Mouse (Mus musculus): Measurements from ENCODE around the gene Mrpl20. TPM values are rescaled to one million over a fixed set of nuclear protein-coding genes. Genes with fewer than 3 reads are reported as not detected.

Mrpl20 gene
- polyA plus RNA-seq, 1 experiment from 2014 or later, result 223 TPM

DNA sequence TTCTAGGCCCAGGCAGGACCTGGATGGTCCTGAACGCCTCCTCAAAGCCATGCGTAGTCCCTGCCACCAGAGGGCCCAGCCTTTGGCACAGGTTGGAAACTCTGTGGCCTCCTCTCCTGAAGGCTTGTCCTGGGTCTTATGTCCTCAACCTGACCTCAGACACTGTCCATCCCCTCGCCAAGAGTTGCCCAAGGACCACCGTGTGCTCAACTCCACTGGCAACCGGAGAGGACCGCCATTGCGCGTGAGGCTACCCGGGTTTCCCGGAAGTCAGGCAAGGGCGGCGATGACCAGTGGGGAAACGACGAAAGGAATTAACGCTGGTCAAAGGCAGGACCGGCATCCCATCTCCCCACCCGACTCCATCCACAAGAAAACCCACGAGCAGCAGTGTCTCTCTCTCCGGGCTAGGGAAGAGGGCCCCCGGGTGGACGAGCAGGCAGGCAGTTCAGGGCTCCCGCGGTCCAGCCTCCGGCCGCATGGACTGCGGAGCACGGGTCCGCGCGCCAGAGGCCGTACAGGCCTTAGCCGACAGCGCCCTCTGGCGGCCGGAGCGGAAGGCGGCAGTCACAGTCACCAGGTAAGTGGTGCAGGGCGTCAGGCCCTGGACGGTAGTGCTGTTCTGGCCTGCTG lies 32.7 kb upstream of the Mrpl20 start:
- DNase-seq (ENCODE audit: low spot score), result peak; percentile 95
- peak overlapping the region; percentile 65 for H3K4me2 ChIP-seq (ENCODE audit: low read depth, low read length, severe bottlenecking)
- ATAC-seq (replicated peaks; ENCODE audit: low FRiP score), result peak; percentile 91
- under 1% methylated on average over 39 of the region's 39 CpGs for WGBS
- H3K9me3 ChIP-seq (ENCODE audit: control insufficient read depth, low read length), result no peaks in the 10 kb centered on the region
- peak overlapping the region; percentile 41 for H3K4me3 ChIP-seq (ENCODE audit: low read depth, low read length)
- peak overlapping the region; percentile 77 for H3K9ac ChIP-seq (ENCODE audit: low read length)
- H3K27ac ChIP-seq (ENCODE audit: low read depth, low read length), result no peak overlapping the region; the same call in 1 of the 2 replicates
- H3K36me3 ChIP-seq (ENCODE audit: control insufficient read depth, insufficient read depth, low read length), result no peaks in the 10 kb centered on the region
- peaks cover 11% of the 10 kb centered on the region; the same call in 1 of the 2 replicates for H3K4me1 ChIP-seq (replicated peaks; ENCODE audit: control insufficient read depth, insufficient read depth, low read length)
- H3K27me3 ChIP-seq (ENCODE audit: control insufficient read depth, insufficient read depth, low read length), result peaks cover 9% of the 10 kb centered on the region

DNA sequence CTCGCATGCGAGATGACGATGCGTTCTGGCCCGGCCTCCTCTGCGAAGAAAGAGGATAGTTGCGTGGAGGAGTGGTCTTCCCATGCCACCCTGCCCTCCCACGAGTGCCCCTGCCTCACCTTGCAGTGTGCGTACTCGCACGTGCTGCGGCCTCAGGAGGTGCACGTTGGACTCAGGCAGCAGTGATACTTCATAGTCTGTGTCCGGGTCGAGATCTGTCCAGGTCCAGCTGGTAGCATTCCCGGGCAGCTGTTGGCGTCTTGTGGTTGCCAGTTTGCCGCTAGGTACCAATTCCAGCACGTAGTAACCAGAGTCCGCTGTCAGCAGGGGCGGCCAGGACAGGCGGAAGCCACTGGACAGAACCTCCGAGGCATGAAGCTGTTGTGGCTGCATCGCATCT lies 32.1 kb upstream of the Mrpl20 start:
- peak overlapping the region; percentile 77 for H3K9ac ChIP-seq (ENCODE audit: low read length)
- H3K36me3 ChIP-seq (ENCODE audit: control insufficient read depth, insufficient read depth, low read length), result no peaks in the 10 kb centered on the region
- H3K4me2 ChIP-seq (ENCODE audit: low read depth, low read length, severe bottlenecking), result peak overlapping the region; percentile 65
- H3K27ac ChIP-seq (ENCODE audit: low read depth, low read length), result no peak overlapping the region
- H3K27me3 ChIP-seq (ENCODE audit: control insufficient read depth, insufficient read depth, low read length), result peaks cover 9% of the 10 kb centered on the region
- 39% methylated on average over 23 of the region's 24 CpGs for WGBS
- DNase-seq (ENCODE audit: low spot score) (no peak), ATAC-seq (replicated peaks; ENCODE audit: low FRiP score) (no peak)
- H3K9me3 ChIP-seq (ENCODE audit: control insufficient read depth, low read length), result no peaks in the 10 kb centered on the region
- H3K4me3 ChIP-seq (ENCODE audit: low read depth, low read length), result peak overlapping the region; percentile 41
- H3K4me1 ChIP-seq (replicated peaks; ENCODE audit: control insufficient read depth, insufficient read depth, low read length), result peaks cover 11% of the 10 kb centered on the region; the same call in 1 of the 2 replicates

DNA sequence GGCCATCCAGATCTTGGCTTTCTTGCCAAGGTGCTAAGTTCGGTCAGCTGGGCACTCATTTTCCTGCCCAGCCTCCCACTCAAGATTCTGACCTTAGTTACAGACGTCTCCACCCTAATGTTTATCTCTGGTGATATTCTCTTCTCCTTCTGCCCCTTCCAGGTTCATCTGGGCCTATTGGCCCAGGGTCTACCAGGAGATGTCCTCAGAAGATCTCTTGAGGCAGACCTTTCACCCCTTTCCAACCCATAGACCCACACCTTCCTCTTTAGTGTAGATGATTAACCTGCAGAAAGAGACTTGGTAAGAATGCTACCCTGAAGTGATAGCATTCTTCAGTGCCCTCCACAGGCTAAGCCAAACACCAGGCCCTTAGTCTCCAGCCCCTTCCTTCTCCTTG lies 31.0 kb upstream of the Mrpl20 start:
- H3K9me3 ChIP-seq (ENCODE audit: control insufficient read depth, low read length), result no peaks in the 10 kb centered on the region
- ATAC-seq (replicated peaks; ENCODE audit: low FRiP score) (no peak), DNase-seq (ENCODE audit: low spot score) (no peak)
- H3K36me3 ChIP-seq (ENCODE audit: control insufficient read depth, insufficient read depth, low read length), result no peaks in the 10 kb centered on the region
- no peak overlapping the region for H3K4me3 ChIP-seq (ENCODE audit: low read depth, low read length)
- no peak overlapping the region for H3K27ac ChIP-seq (ENCODE audit: low read depth, low read length)
- peaks cover 9% of the 10 kb centered on the region for H3K27me3 ChIP-seq (ENCODE audit: control insufficient read depth, insufficient read depth, low read length)
- 86% methylated on average over 2 of the region's 2 CpGs for WGBS
- no peak overlapping the region for H3K4me2 ChIP-seq (ENCODE audit: low read depth, low read length, severe bottlenecking)
- no peak overlapping the region for H3K9ac ChIP-seq (ENCODE audit: low read length)
- H3K4me1 ChIP-seq (replicated peaks; ENCODE audit: control insufficient read depth, insufficient read depth, low read length), result peaks cover 11% of the 10 kb centered on the region; the same call in 1 of the 2 replicates

DNA sequence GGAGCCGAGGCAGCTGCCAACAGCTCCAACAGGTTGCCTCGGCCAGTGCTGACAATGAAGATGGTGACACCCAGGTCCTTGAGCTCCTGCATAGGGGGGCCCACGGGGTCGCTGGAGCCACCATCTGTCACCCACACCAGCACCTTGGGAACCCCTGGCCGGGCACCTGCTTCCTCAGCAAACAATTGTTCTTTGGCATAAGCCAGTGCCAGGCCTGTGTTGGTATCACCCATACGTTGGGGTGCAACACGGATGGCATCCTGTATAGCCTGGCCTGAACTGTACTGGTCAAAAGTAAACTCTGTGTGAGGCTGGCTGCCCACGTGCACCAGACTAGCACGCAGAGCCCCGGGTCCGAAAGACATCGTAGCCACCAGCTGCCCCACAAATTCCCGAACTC lies 29.9 kb upstream of the Mrpl20 start:
- Histone ChIP-seq H3K9ac (ENCODE audit: low read length) (no peak overlapping the region), H3K4me3 (ENCODE audit: low read depth, low read length) (no peak overlapping the region), H3K27me3 (ENCODE audit: control insufficient read depth, insufficient read depth, low read length) (peaks cover 9% of the 10 kb centered on the region), H3K9me3 (ENCODE audit: control insufficient read depth, low read length) (no peaks in the 10 kb centered on the region), H3K27ac (ENCODE audit: low read depth, low read length) (no peak overlapping the region), H3K36me3 (ENCODE audit: control insufficient read depth, insufficient read depth, low read length) (no peaks in the 10 kb centered on the region), H3K4me1 (replicated peaks; ENCODE audit: control insufficient read depth, insufficient read depth, low read length) (peaks cover 11% of the 10 kb centered on the region; the same call in 1 of the 2 replicates), H3K4me2 (ENCODE audit: low read depth, low read length, severe bottlenecking) (no peak overlapping the region)
- WGBS, result 86% methylated on average over 13 of the region's 13 CpGs
- DNase-seq (ENCODE audit: low spot score), result no peak
- ATAC-seq (replicated peaks; ENCODE audit: low FRiP score), result no peak

DNA sequence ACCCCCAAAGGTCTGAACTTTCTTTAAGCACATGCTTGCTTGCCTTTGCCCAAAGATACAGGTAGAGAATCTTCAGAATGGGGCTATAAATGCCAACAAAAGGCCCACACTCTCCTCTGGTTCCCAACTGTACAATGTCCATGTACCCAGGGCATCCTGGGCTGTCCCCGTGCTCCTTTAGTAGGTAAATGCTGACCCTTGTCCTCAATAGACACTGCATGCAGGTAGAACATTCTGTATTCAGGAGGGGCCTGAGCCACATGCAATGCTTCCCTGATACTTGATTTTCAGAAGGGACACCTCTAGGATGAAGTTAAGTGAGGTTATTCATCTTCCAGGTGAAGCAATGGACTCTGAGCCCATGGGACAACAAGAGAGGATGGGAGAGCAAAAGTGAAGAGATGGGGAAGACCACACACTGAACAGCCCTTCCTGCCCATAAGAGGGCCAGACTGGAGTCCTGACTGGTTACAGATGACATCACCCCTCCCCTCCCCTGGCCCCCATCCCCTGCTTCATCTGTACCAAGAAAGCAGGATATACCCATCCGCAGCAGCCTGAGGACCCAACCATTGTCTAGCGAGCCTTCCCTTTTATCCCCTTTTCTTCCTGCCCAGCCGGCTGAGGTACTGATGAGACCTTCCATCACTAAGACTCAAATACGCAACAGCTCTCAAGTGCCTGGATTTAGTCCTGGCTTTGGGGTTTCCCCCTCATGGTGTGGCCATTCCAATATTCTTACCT lies 29.2 kb upstream of the Mrpl20 start:
- H3K27ac ChIP-seq (ENCODE audit: low read depth, low read length), result no peak overlapping the region
- WGBS, result 28% methylated on average over 5 of the region's 5 CpGs
- H3K4me2 ChIP-seq (ENCODE audit: low read depth, low read length, severe bottlenecking), result peak overlapping the region; percentile 67; the same call in 1 of the 2 replicates
- H3K9ac ChIP-seq (ENCODE audit: low read length), result peak overlapping the region; percentile 8
- DNase-seq (ENCODE audit: low spot score), result no peak
- peaks cover 11% of the 10 kb centered on the region; the same call in 1 of the 2 replicates for H3K4me1 ChIP-seq (replicated peaks; ENCODE audit: control insufficient read depth, insufficient read depth, low read length)
- no peak for ATAC-seq (replicated peaks; ENCODE audit: low FRiP score)
- no peaks in the 10 kb centered on the region for H3K9me3 ChIP-seq (ENCODE audit: control insufficient read depth, low read length)
- no peak overlapping the region; the same call in 1 of the 2 replicates for H3K4me3 ChIP-seq (ENCODE audit: low read depth, low read length)
- no peaks in the 10 kb centered on the region for H3K36me3 ChIP-seq (ENCODE audit: control insufficient read depth, insufficient read depth, low read length)
- H3K27me3 ChIP-seq (ENCODE audit: control insufficient read depth, insufficient read depth, low read length), result peaks cover 9% of the 10 kb centered on the region

DNA sequence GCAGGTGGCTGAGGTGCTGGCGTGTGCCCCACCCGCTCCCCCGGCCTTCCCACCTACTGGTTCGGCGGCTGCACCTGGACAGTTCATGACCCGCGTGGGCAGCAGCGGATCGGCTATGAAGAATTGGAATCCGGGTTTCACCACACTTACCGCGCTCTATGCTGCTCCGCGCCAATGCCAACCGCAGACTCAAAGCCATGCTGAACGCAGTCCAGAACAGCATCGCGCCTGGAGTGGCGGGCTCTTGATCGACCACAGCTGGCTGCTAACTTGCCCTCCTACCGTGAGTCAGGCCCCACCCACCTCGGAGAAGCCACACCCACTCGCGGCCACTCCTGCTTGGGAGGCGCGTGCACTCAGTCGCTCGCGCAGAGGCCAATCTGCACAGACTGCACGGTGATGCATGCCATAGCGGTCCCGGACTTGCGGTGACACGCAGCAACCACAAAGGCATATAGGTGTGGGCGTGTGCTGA lies 28.4 kb upstream of the Mrpl20 start, which contains the start of gene Vwa1:
TSS of gene Vwa1 (minus strand) at position 419 of the 475 bp plus-strand sequence.
- DNase-seq (ENCODE audit: low spot score) (peak; percentile 90), ATAC-seq (replicated peaks; ENCODE audit: low FRiP score) (peak; percentile 40; the same call in 1 of the 2 replicates)
- under 1% methylated on average over 35 of the region's 35 CpGs for WGBS
- peak within 1 kb of the TSS; percentile 42 for H3K9ac ChIP-seq (ENCODE audit: low read length)
- peaks cover 9% of the 10 kb centered on the region for H3K27me3 ChIP-seq (ENCODE audit: control insufficient read depth, insufficient read depth, low read length)
- no peak within 1 kb of the TSS for H3K27ac ChIP-seq (ENCODE audit: low read depth, low read length)
- peaks cover 11% of the 10 kb centered on the region; the same call in 1 of the 2 replicates for H3K4me1 ChIP-seq (replicated peaks; ENCODE audit: control insufficient read depth, insufficient read depth, low read length)
- H3K4me2 ChIP-seq (ENCODE audit: low read depth, low read length, severe bottlenecking), result peak within 1 kb of the TSS; percentile 67
- no peaks in the 10 kb centered on the region for H3K36me3 ChIP-seq (ENCODE audit: control insufficient read depth, insufficient read depth, low read length)
- H3K4me3 ChIP-seq (ENCODE audit: low read depth, low read length), result peak within 1 kb of the TSS; percentile 24
- H3K9me3 ChIP-seq (ENCODE audit: control insufficient read depth, low read length), result no peaks in the 10 kb centered on the region

- H3K36me3 ChIP-seq (ENCODE audit: control insufficient read depth, insufficient read depth, low read length), result no peaks in the 10 kb centered on the region
- H3K4me1 ChIP-seq (replicated peaks; ENCODE audit: control insufficient read depth, insufficient read depth, low read length), result peaks cover 8% of the 10 kb centered on the region; the same call in 1 of the 2 replicates
- peak overlapping the region; percentile 67; the same call in 1 of the 2 replicates for H3K4me2 ChIP-seq (ENCODE audit: low read depth, low read length, severe bottlenecking)
- H3K27ac ChIP-seq (ENCODE audit: low read depth, low read length), result no peak overlapping the region
- no peak overlapping the region for H3K9ac ChIP-seq (ENCODE audit: low read length)
- 67% methylated on average over 9 of the region's 9 CpGs for WGBS
- no peak for ATAC-seq (replicated peaks; ENCODE audit: low FRiP score)
- H3K27me3 ChIP-seq (ENCODE audit: control insufficient read depth, insufficient read depth, low read length), result peaks cover 9% of the 10 kb centered on the region
- DNase-seq (ENCODE audit: low spot score), result no peak
- no peak overlapping the region for H3K4me3 ChIP-seq (ENCODE audit: low read depth, low read length)
- no peaks in the 10 kb centered on the region for H3K9me3 ChIP-seq (ENCODE audit: control insufficient read depth, low read length)
Measured at GRCm38 (mm10) chr4:155774971-155775740, 27.5 kb upstream of the Mrpl20 start.

GRCm38 (mm10) chr4:155775855-155776254 lies 26.8 kb upstream of the Mrpl20 start:
- Histone ChIP-seq H3K9ac (ENCODE audit: low read length) (no peak overlapping the region), H3K4me3 (ENCODE audit: low read depth, low read length) (no peak overlapping the region), H3K4me1 (replicated peaks; ENCODE audit: control insufficient read depth, insufficient read depth, low read length) (peaks cover 8% of the 10 kb centered on the region; the same call in 1 of the 2 replicates), H3K36me3 (ENCODE audit: control insufficient read depth, insufficient read depth, low read length) (no peaks in the 10 kb centered on the region), H3K27me3 (ENCODE audit: control insufficient read depth, insufficient read depth, low read length) (peaks cover 9% of the 10 kb centered on the region), H3K4me2 (ENCODE audit: low read depth, low read length, severe bottlenecking) (no peak overlapping the region), H3K9me3 (ENCODE audit: control insufficient read depth, low read length) (no peaks in the 10 kb centered on the region), H3K27ac (ENCODE audit: low read depth, low read length) (0 out of 2 replicates have a peak overlapping the region, but pooled peaks have one; percentile 25)
- DNase-seq (ENCODE audit: low spot score), result no peak
- ATAC-seq (replicated peaks; ENCODE audit: low FRiP score), result no peak
- 92% methylated on average over 3 of the region's 3 CpGs for whole genome bisulfite sequencing

Measured in forebrain, embryonic 11.5 days (tissue).